Mouse (Mus musculus) embryonic fibroblast, embryonic 13.5 days (primary cell): ENCODE measurements around the gene Gm21969.

Source experiments
- CTCF ChIP-seq: IDR thresholded peaks from 2 replicates; pipeline ENCODE4 v1.5.1; 2011; ENCODE audit warnings: mild to moderate bottlenecking, control low read depth, low read length, moderate library complexity, borderline replicate concordance; ENCODE audit not compliant: insufficient read depth
- POLR2A ChIP-seq: IDR thresholded peaks from 2 replicates; pipeline ENCODE4 v1.6.1; 2011; ENCODE audit warnings: low read depth, mild to moderate bottlenecking, control low read depth, low read length, moderate library complexity

DNA sequence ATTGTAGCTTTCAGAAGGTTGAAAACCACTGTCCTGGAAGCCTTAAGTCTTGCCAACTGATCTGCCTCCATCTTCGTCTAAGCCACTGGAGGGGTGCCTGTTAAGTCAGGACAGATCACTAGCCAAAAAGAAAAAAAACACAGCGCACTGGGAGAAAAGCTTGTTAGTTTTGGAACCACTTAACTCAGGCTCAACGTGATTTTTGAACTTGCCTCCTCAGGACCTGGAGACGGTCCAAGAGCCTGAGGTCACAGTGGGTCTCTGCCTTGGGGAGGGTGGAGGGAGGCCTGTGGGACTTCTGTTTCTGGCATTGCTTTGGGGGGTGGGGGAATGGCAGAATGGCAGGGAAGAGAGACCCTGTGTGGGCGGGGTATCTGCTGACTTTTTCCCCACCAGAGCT is 28.2 kb downstream of the Gm21969 start:
- no peak for TF ChIP-seq CTCF
- TF ChIP-seq POLR2A: no peak
